Comparison of ENCODE assay signal across 18 mouse cellular contexts in genomic region chr3:103853804-103854203, GRCm38 (mm10). TPM values are rescaled to one million over a fixed set of nuclear protein-coding genes. Genes with fewer than 3 reads are reported as not detected.
DNase-seq lines count a peak whose midpoint lies in the region; ATAC-seq and TF ChIP-seq lines count a peak whose summit lies in the region.
"Had no signal": no experiment of that assay in that cellular context is flagged by ENCODE, and none has a peak within 500 bp of the region (broad histone marks: within the 10 kb centered on the region; RNA-seq: fewer than 3 reads in every experiment).

No protein-coding gene starts in this region.

- no peak for TF ChIP-seq CTCF in hindbrain, postnatal 0 days (IDR thresholded peaks at IDR 0.05; ENCODE audit: low read depth)

- H3K4me1 ChIP-seq in hindbrain, postnatal 0 days (ENCODE audit: insufficient read depth, low read length), result no peaks in the 10 kb centered on the region
- H3K4me1 ChIP-seq in hindbrain, embryonic 11.5 days (replicated peaks; ENCODE audit: control insufficient read depth, insufficient read depth, low read length), result no peaks in the 10 kb centered on the region
- H3K4me1 ChIP-seq: forebrain, embryonic 13.5 days; heart, embryonic 13.5 days; hindbrain, embryonic 10.5 days had no signal

- H3K27ac ChIP-seq in hindbrain, postnatal 0 days, result no peak overlapping the region
- H3K27ac ChIP-seq in hindbrain, embryonic 11.5 days (ENCODE audit: low read depth, low read length), result no peak overlapping the region
- H3K27ac ChIP-seq: forebrain, embryonic 13.5 days; heart, embryonic 13.5 days; hindbrain, embryonic 10.5 days had no signal

- no peak for ATAC-seq in hindbrain, postnatal 0 days
- ATAC-seq in hindbrain, embryonic 11.5 days (ENCODE audit: low FRiP score), result no peak
- ATAC-seq: forebrain, embryonic 13.5 days; inflammation-experienced regulatory T-cells, adult 6 months; liver, postnatal 0 days had no signal

- no peaks in the 10 kb centered on the region for H3K9me3 ChIP-seq in hindbrain, postnatal 0 days (ENCODE audit: low read length)
- H3K9me3 ChIP-seq in hindbrain, embryonic 11.5 days (ENCODE audit: control insufficient read depth, low read length), result no peaks in the 10 kb centered on the region
- H3K9me3 ChIP-seq: forebrain, embryonic 13.5 days; heart, embryonic 13.5 days; hindbrain, embryonic 10.5 days had no signal

- no peaks in the 10 kb centered on the region for H3K36me3 ChIP-seq in hindbrain, postnatal 0 days (ENCODE audit: insufficient read depth, low read length)
- no peaks in the 10 kb centered on the region for H3K36me3 ChIP-seq in hindbrain, embryonic 11.5 days (ENCODE audit: control insufficient read depth, insufficient read depth, low read length)
- H3K36me3 ChIP-seq: heart, embryonic 13.5 days; hindbrain, embryonic 10.5 days had no signal

- WGBS in hindbrain, postnatal 0 days, result 51% methylated on average over 8 of the region's 8 CpGs
- 73% methylated on average over 8 of the region's 8 CpGs for WGBS in hindbrain, embryonic 11.5 days

- peak; percentile 56 for DNase-seq in cerebellum, adult 11-12 months
- no peak for DNase-seq in cerebellum, adult 9-10 months
- DNase-seq in hindbrain, postnatal 0 days (ENCODE audit: low spot score), result peak; percentile 48
- DNase-seq in hindbrain, embryonic 11.5 days (ENCODE audit: low spot score), result no peak
- peak; percentile 32 for DNase-seq in MN1 (ENCODE audit: low spot score)
- DNase-seq in cerebellum, postnatal 14 days, result peak; percentile 56 to 65
- no peak for DNase-seq in testis, postnatal 10 days (ENCODE audit: low spot score)
- DNase-seq: embryo, embryonic 11 days; liver; liver, postnatal 0 days; lung, postnatal 36 days had no signal

- H3K4me3 ChIP-seq in hindbrain, postnatal 0 days (ENCODE audit: low read length), result no peak overlapping the region
- H3K4me3 ChIP-seq in hindbrain, embryonic 11.5 days (ENCODE audit: low read depth, low read length), result no peak overlapping the region
- H3K4me3 ChIP-seq: forebrain, embryonic 13.5 days; heart, embryonic 13.5 days; hindbrain, embryonic 10.5 days had no signal

- no peaks in the 10 kb centered on the region for H3K27me3 ChIP-seq in hindbrain, postnatal 0 days (ENCODE audit: insufficient read depth, low read length)
- H3K27me3 ChIP-seq in hindbrain, embryonic 11.5 days (ENCODE audit: control insufficient read depth, insufficient read depth, low read length), result no peaks in the 10 kb centered on the region
- H3K27me3 ChIP-seq: forebrain, embryonic 13.5 days; heart, embryonic 13.5 days had no signal

- no peak overlapping the region for H3K9ac ChIP-seq in hindbrain, postnatal 0 days (replicated peaks; ENCODE audit: low read length)
- no peak overlapping the region for H3K9ac ChIP-seq in hindbrain, embryonic 11.5 days (ENCODE audit: low read depth, low read length)
- H3K9ac ChIP-seq: forebrain, embryonic 13.5 days; heart, embryonic 13.5 days; liver, postnatal 0 days had no signal

- no peak overlapping the region for H3K4me2 ChIP-seq in hindbrain, postnatal 0 days (ENCODE audit: low read depth, low read length)
- H3K4me2 ChIP-seq in hindbrain, embryonic 11.5 days (replicated peaks; ENCODE audit: low read depth, low read length), result no peak overlapping the region
- H3K4me2 ChIP-seq: forebrain, embryonic 13.5 days; heart, embryonic 13.5 days had no signal

RNA-seq across cellular contexts. Expression of gene Ptpn22, which starts 5.8 kb away (rescaled TPM):
- total RNA-seq in hindbrain, postnatal 0 days (2014; rRNA removed), result 0.31 and 4.3 TPM in 2 replicates
- 0.40 and 0.53 TPM in 2 replicates for polyA plus RNA-seq in hindbrain, postnatal 0 days (2015; fragmentation: Nextera tagmentation; extraction: Ambion mirVana)
- 0.08 TPM in 1 of 2 replicates, not detected in the other for polyA plus RNA-seq in hindbrain, embryonic 11.5 days (2014; fragmentation: Nextera tagmentation; extraction: Ambion mirVana)

RNA-seq across cellular contexts. Expression of gene Bcl2l15, which starts 21.4 kb away (rescaled TPM):
- not detected in 2 replicates for total RNA-seq in hindbrain, postnatal 0 days (2014; rRNA removed)
- polyA plus RNA-seq in hindbrain, postnatal 0 days (2015; fragmentation: Nextera tagmentation; extraction: Ambion mirVana), result 0.20 and 0.67 TPM in 2 replicates
- 0.18 and 0.65 TPM in 2 replicates for polyA plus RNA-seq in hindbrain, embryonic 11.5 days (2014; fragmentation: Nextera tagmentation; extraction: Ambion mirVana)
- polyA plus RNA-seq: heart, embryonic 13.5 days; hindbrain, embryonic 10.5 days; kidney, embryonic 16.5 days had no signal

RNA-seq across cellular contexts. Expression of gene Gm43064, which starts 44.4 kb away (rescaled TPM):
- 1.1 and 1.9 TPM in 2 replicates for total RNA-seq in hindbrain, postnatal 0 days (2014; rRNA removed)
- polyA plus RNA-seq in hindbrain, postnatal 0 days (2015; fragmentation: Nextera tagmentation; extraction: Ambion mirVana), result 0.24 TPM in 1 of 2 replicates, not detected in the other
- polyA plus RNA-seq in hindbrain, embryonic 11.5 days (2014; fragmentation: Nextera tagmentation; extraction: Ambion mirVana), result 0.14 and 0.37 TPM in 2 replicates
- total RNA-seq: neutrophil, adult 5-6 weeks had no signal
- polyA plus RNA-seq: C2C12; forebrain, embryonic 13.5 days; liver, postnatal 0 days had no signal

RNA-seq across cellular contexts. Expression of gene Ap4b1, which starts 44.5 kb away (rescaled TPM):
- total RNA-seq in hindbrain, postnatal 0 days (2014; rRNA removed), result 16.1 and 25.8 TPM in 2 replicates
- polyA plus RNA-seq in hindbrain, postnatal 0 days (2015; fragmentation: Nextera tagmentation; extraction: Ambion mirVana), result 16.4 and 20.1 TPM in 2 replicates
- polyA plus RNA-seq in hindbrain, embryonic 11.5 days (2014; fragmentation: Nextera tagmentation; extraction: Ambion mirVana), result 24.7 and 25.2 TPM in 2 replicates

RNA-seq across cellular contexts. Expression of gene Dclre1b, which starts 44.6 kb away (rescaled TPM):
- 3.0 and 7.9 TPM in 2 replicates for total RNA-seq in hindbrain, postnatal 0 days (2014; rRNA removed)
- polyA plus RNA-seq in hindbrain, postnatal 0 days (2015; fragmentation: Nextera tagmentation; extraction: Ambion mirVana), result 15.4 and 19.1 TPM in 2 replicates
- polyA plus RNA-seq in hindbrain, embryonic 11.5 days (2014; fragmentation: Nextera tagmentation; extraction: Ambion mirVana), result 31.4 and 40.3 TPM in 2 replicates

Comparison
In these comparisons a context has a peak if more than half of its experiments do, and no peak if none do; other contexts are left out.
1. DNase-seq: peak in cerebellum, adult 11-12 months (single experiment), hindbrain, postnatal 0 days (single experiment), MN1 (single experiment) and cerebellum, postnatal 14 days (2 of 2); none in cerebellum, adult 9-10 months (single experiment), hindbrain, embryonic 11.5 days (single experiment) and testis, postnatal 10 days (single experiment).